Mouse (Mus musculus) heart, adult 8-10 months (tissue): ENCODE results near the gene Spty2d1. TPM values are rescaled to one million over a fixed set of nuclear protein-coding genes. Genes with fewer than 3 reads are reported as not detected.
"Not testable (repeated sequence)": the region's sequence is repeated elsewhere in the genome, so short reads cannot be mapped to it uniquely, and the experiment has no call there.

Experiments
- DNase-seq: peaks from one replicate; pipeline ENCODE4 v3.0.0; 2022; ENCODE audit warnings: low spot score
- total RNA-seq, 4 experiments: library from RNA; stranded (reverse); gene quantifications; 2 replicates each; pipeline ENCODE4 v1.2.4; 2022

The Spty2d1 gene
- total RNA-seq, 4 experiments from 2014 or later, result 5.7 to 6.4 (median 6.2) TPM

DNA sequence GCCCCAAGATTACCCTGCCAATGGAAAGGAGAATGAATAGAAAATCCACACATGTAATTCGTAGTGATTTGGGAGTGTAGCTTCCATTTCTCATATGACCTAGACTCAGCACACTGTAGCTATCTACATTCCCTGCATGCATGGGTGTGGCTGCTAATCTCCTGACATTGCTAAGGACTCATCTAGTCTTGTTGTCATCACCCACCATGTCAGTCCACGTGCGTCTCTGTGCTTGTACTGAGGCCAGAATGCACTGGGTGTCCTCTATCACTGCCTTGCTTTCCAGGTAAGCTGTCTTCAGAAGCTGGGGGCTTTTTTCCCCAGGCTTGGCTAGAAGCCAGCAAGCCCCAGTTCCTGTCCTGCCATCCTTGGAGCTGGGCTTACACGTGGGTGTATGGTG is 18.8 kb downstream of the Spty2d1 start:
- not testable (repeated sequence) for DNase-seq

DNA sequence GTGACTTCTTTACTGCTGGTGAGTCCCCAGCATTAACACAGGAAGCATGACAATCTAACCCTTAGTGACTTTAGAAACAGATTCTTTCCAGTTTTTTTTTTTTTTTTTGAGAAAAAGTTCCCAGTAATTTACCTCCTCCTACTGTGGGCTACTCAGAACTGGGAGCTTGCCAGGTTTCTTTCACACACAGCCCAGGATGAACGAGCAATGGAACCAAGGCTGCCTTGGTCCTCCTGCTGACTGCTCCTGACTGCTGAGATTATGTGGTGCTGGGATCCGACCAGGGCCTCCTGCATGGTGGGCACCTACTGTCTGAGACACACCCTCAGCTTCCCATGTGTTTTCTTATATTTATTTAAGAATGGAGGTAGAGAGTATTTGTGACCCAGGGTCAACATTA is 21.1 kb downstream of the Spty2d1 start:
- DNase-seq, result no peak

DNA sequence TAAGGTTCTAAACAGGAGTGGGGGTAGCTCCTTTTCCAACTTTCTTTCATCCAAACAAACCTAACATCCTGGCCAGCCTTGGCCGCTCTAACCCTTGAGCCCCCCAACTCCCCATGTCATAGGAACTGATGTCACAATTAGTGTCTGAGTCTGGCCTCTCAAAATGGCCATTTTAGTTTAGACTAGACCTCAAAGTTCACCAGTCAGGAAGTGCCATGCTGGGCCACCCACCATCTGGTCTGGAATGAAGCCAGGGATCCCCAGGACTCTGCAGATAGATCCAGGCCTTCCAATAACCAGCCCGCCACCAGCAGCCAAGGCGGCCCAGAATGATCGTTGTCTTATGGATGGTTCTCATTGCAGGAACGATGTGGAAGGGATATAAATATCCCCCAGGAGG is 21.6 kb downstream of the Spty2d1 start:
- no peak for DNase-seq

DNA sequence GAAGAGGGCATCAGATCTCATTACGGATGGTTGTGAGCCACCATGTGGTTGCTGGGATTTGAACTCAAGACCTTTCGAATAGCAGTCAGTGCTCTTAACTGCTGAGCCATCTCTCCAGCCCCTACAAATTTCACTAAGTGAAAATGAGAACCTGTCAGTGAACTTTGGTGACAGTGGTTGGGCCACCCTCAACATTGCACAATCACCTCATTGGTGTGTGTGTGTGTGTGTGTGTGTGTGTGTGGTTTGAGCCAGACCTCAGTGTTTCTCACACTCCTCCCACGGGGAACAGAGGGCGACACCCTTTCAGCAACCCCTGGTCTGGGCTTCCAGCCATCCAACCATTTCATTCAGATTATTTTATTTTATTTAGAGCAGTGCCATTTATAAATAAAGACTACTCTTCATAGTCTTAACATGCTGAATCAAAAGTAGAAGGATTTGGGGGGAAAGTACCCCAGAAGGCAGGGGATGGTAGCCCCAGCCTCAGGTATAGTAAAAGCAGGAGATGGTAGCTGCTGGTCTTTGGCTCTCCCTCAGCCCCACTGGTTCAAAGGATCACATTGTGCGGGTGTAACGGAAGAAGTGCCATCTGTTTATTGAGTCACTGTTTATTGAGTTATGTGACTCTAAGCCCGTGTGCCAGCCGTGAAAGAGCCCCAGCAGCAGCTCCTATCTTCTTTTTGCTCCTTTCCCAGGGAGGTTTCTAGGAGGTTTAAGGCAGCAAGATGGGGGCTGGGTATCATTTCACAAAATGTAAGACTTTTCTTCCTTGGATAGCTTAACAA is 22.3 kb downstream of the Spty2d1 start:
- DNase-seq, result no peak

DNA sequence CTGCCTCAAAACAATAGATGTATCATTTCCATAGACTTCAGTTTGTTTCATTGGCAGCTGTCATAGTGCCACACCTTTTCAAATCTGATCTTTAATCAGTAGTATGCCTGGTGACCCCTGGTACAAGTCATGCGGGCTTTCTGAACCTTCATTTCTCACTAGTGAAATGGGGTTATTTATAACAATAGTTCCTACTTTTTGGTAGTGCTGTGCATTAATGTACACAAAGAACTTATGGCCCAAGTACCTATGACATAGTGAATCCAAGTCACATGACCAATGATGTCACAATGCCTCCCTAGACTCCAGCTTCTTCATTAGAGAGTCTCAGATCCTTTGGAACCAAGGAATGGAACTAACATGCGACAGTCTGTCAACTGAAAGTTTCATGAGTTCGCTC is 24.9 kb downstream of the Spty2d1 start, which contains the start of gene Gm9999:
TSS of gene Gm9999 (plus strand) at position 301 of the 400 bp plus-strand sequence.
- DNase-seq, result no peak

DNA sequence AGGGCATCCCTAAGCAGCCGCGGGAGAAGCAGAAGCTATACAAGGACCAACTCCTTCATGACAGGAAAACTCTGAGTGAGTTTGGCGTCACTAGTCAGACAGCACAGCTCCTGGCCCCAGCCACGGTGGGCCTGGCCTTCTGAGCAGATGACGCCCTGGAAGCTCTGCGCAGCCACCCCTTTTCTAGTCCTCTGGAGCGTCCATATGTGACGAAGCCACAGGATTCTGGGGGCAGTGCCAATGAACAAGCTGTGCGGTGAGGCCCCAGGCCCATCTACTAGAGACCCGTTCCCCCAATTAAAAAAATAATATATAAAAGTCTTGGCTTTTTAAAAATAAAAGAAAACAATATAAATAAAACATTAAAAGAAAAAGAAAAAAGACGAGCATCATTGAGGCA is 32.8 kb downstream of the Spty2d1 start:
- DNase-seq, result no peak

DNA sequence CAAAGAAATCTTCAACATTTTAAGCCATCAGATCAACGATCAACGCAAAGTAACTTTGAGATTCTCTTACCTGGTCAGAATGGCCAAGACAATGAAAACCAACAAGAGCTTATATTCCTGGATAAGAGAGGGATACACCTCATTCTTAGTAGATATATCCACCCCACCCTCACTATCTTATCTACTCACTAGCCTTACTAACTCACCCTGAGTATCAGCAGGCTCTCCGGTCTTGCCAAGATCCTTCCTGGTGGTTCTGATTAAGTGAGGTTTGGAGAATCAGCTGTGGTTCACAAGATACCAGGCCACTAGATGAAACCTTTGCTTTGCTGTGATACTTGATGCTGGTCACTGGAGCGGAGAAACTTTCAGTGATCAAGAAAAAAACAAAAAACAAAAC is 33.6 kb downstream of the Spty2d1 start:
- no peak for DNase-seq

DNA sequence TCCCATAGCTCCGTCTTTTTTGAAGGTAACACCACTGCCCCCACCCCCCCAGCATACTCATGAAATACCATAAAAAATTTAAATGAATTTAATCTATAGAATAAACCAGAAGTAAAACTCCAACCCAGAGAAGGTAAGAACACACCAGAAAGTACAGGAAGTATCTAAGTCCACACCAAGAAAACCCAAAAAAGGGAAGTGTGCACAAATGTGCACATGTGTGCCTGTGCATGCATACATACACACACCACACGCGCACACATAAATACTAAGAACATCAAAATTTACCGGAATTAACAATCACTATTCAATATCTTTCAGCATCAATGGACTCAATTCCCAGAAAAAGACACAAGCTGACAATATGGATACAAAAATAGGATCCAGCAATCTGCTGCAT is 38.3 kb downstream of the Spty2d1 start:
- no peak for DNase-seq

DNA sequence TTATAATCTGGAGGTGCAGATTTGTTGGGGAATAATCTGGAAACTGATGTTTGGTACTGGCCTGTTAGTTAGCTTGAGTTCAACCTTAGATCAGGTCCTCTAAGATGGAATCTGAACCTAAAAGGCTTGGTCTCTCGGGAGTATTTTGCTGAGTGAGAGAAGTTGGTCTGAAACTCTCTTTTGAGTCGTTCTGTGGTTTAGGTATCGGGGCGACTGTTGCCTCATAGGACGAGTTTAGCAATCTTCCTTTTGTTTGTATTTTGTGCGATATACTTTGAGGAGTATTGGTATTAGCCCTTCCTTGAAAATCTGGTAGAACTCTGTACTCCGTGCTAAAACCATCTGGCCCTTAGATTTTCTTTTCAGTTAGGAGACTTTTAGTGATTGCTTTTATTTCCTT is 44.1 kb downstream of the Spty2d1 start:
- DNase-seq, result no peak

DNA sequence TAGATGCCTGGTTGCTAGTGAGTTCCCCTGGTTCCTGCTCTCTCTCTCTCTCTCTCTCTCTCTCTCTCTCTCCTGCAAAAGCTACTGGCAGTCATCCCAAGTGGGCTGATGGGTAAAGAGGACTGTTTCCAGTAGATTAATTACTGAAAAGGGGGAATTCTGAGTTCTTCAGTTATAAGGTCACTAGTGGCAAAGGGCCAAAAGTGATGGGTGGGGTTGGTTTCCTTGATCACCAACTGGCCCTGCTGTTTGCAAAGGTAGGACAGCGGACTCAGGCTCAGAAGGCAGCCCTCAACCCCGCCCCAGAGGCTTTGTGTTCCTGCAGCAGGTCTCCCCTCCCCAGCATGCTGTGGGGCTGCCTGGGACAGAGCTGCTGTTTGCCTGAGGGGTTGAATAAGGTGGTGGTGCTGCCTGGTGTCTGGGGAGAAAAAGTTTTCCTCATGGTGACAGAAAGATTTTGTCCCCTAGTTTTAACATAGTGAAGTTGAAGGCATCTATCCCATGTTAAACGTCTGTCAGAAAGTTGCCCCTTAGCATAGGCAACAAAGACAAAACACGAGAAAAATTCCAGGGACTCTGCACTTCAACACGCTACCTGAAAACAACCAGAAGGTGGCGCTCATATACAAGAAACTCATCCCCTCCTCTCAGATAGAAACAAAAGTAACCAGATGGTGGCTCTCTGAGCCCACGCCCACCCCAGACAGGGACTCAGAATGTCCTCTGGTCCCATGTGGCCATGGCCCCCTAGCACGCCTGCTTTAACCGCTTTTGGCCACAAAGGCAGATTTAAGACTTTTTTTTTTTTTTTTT is 45.2 kb downstream of the Spty2d1 start:
- peak; percentile 78 for DNase-seq

DNA sequence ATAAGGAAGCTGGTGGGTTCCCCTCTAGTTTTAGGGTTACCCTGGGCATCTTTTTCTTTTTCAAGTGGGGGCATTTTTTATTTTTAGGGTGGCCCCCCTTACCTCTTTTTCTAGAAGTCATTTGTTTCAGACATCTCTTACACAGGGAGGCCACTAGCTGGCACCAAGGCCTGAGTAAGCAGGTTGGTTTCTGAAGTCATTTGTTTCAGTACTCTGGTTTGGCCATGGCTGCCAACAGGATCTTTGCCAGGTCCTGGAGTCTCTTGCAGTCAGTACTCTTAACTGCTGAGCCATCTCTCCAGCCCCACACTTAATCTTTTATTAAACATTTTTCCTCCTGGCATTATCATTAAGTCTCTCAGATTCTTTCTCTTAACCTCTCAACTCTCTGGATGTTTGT is 46.1 kb downstream of the Spty2d1 start:
- DNase-seq, result no peak

DNA sequence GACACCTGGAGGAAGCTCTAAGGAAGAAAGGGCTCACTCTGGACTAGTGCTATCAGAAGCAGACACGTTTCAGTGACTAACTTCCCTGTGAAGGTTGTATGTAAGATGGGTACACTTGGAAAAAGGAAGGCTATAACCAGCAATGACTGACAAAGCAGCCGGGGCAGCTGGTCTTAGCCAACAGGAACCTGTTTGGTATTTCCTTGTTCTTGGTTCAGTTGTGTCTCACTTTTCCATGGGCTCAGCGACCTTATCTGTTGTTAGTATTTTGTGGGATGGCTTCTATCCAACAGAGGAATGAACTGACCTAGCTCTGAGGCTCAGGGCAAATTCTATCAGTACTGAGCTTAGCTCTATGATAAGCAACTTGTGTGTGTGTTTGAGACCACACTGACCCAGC is 47.2 kb downstream of the Spty2d1 start:
- DNase-seq, result no peak

DNA sequence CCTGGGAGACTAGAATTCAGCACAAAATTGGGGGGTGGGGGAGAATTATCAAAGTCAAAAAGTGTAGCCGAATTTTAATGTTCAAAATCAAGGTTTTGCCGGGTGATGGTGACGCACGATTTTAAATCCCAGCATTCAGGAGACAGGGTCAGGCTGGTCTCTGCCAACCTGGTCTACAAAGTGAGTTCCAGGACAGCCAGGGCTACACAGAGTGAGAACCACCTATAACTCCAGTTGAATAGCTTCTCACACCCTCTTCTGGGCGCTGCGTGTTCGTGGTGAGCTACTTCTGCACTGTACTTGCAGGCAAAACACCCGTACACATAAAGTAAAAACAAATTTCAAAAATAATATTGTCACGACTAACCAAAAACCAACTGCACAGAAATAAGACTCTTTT is 49.4 kb downstream of the Spty2d1 start:
- no peak for DNase-seq

DNA sequence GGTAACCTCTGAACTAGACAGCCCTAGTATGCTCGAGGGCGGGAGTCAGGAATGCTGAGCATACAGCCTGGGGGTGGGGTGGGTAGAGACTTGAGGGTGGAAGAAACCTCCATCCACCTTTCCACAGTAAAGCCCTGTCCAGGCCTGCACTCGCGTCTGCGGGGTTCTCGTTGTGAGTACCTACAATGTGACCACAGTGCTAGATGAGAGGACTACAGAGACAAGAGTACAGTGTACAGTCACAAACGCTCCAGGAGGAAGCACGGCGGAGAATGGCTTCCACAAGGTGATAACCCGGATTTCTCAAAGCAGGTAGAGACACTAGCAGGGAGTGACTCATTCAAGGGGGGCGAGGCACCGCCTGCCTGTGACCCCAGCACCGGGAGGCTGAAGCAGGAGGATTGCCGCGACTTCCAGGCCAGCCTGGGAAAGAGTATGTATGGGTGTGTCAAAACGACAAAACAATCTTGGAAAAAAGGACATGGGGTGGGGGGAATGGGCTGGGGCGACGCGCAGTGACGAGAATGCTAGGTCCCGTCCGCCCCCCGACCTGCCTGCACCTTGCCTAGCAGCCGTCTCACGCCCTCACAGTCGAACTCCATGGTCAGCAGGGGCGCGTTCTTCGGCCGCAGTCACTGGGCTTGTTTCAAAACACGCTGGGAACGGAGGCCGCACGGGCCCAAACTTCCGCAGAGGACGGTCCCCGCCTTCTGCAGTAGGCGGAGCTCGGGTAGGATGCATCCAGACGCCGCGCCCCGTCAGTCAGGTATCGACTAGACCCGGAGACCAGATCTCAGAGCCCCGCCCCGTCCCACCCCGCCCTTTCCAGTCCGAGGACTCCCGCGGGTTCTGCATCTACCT is 50.1 kb downstream of the Spty2d1 start, which contains the start of gene Uevld:
TSS of gene Uevld (minus strand) at position 697 of the 861 bp plus-strand sequence.
- peak; percentile 94 for DNase-seq

Other genes with a start within 250 kb of the Spty2d1 start
- 10 to 100 TPM in 1 of 4 experiments, 1 to 10 TPM in 3; 8.0 to 10.3 (median 9.4) TPM for gene Hps5, start 212.3 kb downstream of the Spty2d1 start, total RNA-seq
- gene Gtf2h1, start 212.3 kb downstream of the Spty2d1 start, total RNA-seq, result 10 to 100 TPM; 13.7 to 18.5 (median 15.9) TPM
- gene Ldha, start 166.9 kb downstream of the Spty2d1 start, total RNA-seq, result 100 to 1,000 TPM; 719 to 878 (median 816) TPM
- not detected for gene Ldhc, start 147.2 kb downstream of the Spty2d1 start, total RNA-seq
- 10 to 100 TPM; 57.8 to 72.1 (median 60.1) TPM for gene Tsg101, start 88.4 kb downstream of the Spty2d1 start, total RNA-seq
- gene Uevld, start 49.9 kb downstream of the Spty2d1 start, total RNA-seq, result 10 to 100 TPM; 10.1 to 14.9 (median 12.7) TPM
- gene Gm9999, start 24.8 kb downstream of the Spty2d1 start, total RNA-seq, result not detected
- gene Tmem86a, start 42.2 kb upstream of the Spty2d1 start, total RNA-seq, result 10 to 100 TPM; 20.6 to 33.5 (median 24.9) TPM
- not detected for gene Ptpn5, start 125.3 kb upstream of the Spty2d1 start, total RNA-seq
- not detected for gene Mrgpra6, start 196.5 kb upstream of the Spty2d1 start, total RNA-seq
- gene Mrgpra9, start 244.4 kb upstream of the Spty2d1 start, total RNA-seq, result not detected